Mouse (Mus musculus) macrophage (primary cell): ENCODE data around the gene Asic2. TPM values are rescaled to one million over a fixed set of nuclear protein-coding genes. Genes with fewer than 3 reads are reported as not detected.

Source experiments
- H3K27ac ChIP-seq: fragments of 350-480 bp; formaldehyde crosslinking; 2 replicates; pipeline ENCODE4 v1.9.0; 2021
- H3K36me3 ChIP-seq: fragments of 350-480 bp; formaldehyde crosslinking; 2 replicates; pipeline ENCODE4 v1.9.0; 2021; ENCODE audit errors: inconsistent target
- H3K4me3 ChIP-seq: fragments of 350-480 bp; formaldehyde crosslinking; 2 replicates; pipeline ENCODE4 v1.9.0; 2021; ENCODE audit errors: inconsistent target
- H3K79me2 ChIP-seq: fragments of 350-480 bp; formaldehyde crosslinking; 2 replicates; pipeline ENCODE4 v1.9.0; 2021; ENCODE audit errors: inconsistent target
- WGBS: methylation state at CpG from one replicate; pipeline ENCODE4 v1.1.7; 2026; ENCODE audit warnings: inconsistent platforms; ENCODE audit not compliant: missing documents; 5-methylcytosine and 5-hydroxymethylcytosine counted together
- polyA plus RNA-seq: library from polyadenylated mRNA; stranded (reverse); fragments of 250-400 nt; gene quantifications from 3 replicates; pipeline ENCODE4 v1.2.4, GENCODE M21; 2018; ENCODE audit warnings: inconsistent platforms

Asic2 gene
- polyA plus RNA-seq, 1 experiment from 2014 or later, result not detected

DNA sequence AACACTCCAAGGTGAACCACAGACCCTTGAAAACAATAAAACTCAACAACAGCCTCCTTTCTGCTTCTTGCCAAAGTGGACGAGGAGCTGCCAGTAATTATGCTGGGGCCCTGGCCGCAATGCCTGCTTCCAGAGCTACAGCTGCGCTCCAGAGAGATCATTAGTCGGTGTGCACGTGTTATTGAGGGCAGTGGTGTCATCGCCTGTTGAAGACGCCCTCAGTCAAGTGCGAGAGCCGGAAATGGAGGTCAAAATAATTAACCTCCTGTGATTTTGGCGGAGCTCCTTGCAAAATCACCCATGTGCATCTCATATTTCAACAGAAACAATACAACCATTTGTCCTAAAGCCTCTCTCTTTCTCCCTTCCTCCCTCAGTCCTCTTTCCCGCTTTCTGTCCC, 13.9 kb upstream of the Asic2 start:
- no peak overlapping the region for H3K4me3 ChIP-seq
- WGBS, result 85% methylated on average over 10 of the region's 11 CpGs

DNA sequence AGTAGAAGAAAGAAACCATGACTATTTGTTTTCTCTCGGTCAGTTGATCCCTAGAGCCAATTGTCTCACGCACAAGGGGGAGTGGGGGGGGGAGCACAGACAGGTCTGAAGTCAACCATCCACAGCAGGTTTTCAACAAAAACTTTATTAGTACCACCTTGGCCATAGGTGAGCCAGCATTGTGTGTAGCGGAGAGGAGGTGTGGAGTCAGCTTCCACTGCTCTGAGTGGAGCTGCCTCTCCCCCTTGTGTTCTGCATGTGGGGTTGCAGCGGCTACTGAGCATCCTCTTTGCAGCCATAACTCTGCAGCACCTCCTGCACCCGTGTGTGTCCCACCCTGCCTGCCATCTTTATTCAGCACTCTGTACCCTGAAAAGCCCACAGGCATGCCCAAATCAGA, 6.3 kb upstream of the Asic2 start:
- H3K79me2 ChIP-seq, result no peaks in the 10 kb centered on the region
- no peak overlapping the region for H3K4me3 ChIP-seq
- WGBS, result 66% methylated on average over 5 of the region's 5 CpGs
- no peaks in the 10 kb centered on the region for H3K36me3 ChIP-seq
- no peak overlapping the region for H3K27ac ChIP-seq

More for the DNA sequence above, 13.9 kb upstream of the Asic2 start:
- Histone ChIP-seq H3K36me3 (no peaks in the 10 kb centered on the region), H3K79me2 (no peaks in the 10 kb centered on the region), H3K27ac (no peak overlapping the region)

DNA sequence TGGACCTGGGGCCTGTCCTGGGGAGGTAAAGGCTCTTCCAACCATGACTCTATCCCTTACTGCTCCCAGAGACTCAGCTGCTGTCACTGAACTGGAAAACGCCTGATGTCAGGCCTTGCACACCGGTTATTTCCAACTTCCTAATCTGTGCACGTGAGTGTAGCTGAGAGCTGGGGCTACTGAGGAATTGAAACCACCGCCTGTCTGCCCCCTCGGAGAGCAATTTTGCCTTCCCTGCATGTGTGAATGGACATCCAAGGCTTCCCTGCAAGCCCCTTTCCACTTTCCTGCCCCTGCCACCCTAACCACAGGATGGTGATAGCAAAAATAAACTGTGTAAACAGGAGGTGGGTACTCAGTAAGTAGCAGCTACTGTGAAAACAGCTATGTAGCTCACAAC, 5.4 kb upstream of the Asic2 start:
- no peak overlapping the region for H3K4me3 ChIP-seq
- H3K36me3 ChIP-seq, result no peaks in the 10 kb centered on the region
- H3K27ac ChIP-seq, result peak overlapping the region; percentile 19; the same call in 1 of the 2 replicates
- 7% methylated on average over 5 of the region's 5 CpGs for WGBS
- H3K79me2 ChIP-seq, result no peaks in the 10 kb centered on the region

- no peak overlapping the region for H3K27ac ChIP-seq
- H3K79me2 ChIP-seq, result no peaks in the 10 kb centered on the region
- 83% methylated on average over 3 of the region's 3 CpGs for WGBS
- no peak overlapping the region for H3K4me3 ChIP-seq
- H3K36me3 ChIP-seq, result no peaks in the 10 kb centered on the region
Measured at GRCm38 (mm10) chr11:81972044-81972443, 3.8 kb upstream of the Asic2 start.

GRCm38 (mm10) chr11:81966626-81967289, 1.5 kb downstream of the Asic2 start:
- H3K4me3 ChIP-seq, result no peak overlapping the region
- no peaks in the 10 kb centered on the region for H3K79me2 ChIP-seq
- WGBS, result 27% methylated on average over 13 of the region's 15 CpGs
- H3K27ac ChIP-seq, result no peak overlapping the region
- H3K36me3 ChIP-seq, result no peaks in the 10 kb centered on the region

DNA sequence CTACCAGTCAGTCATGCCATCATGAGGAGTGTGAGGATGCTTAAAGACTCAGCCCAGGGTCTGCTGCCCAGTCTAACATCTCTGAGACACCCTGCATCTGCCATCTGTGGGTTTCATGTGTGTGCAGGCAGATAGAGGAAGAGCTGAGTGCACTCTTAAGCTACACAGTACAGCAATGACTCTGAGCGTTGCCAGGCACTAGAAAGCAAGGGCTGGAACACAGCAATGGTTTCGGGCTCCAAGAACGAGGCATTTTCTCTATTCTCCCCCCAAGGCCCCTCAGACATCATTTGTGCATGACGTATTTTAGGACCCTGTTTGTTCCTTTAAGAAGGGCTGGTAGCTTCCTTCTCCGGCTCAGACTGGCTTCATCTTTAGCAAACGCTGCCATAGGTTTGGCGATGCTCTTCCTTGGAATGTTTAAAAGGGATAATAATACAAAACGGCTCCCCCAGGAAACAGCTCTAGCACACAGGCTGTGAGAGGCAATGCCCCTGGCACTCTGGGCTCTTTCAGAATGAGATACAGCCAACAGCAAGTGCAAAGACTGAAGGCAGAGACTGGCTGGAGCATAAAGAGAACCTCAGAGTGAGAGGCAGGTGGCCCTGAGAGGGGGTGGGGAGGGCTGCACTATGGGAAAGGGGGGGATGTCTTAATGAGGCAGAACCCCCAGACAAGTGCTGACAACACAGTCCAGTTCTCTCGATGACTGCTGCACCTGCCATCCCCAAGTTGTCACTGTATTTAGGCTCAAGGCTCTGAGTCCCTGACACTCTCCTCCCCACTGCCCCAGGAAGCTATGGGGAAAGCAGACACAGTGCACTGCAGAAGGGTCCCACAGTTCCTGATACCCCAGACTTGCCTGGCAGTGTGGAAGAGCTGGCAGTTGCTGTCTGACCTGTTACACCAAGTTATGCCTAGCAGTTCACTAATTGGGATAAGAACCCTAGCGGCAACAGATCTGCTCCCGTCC, 2.3 kb downstream of the Asic2 start:
- 73% methylated on average over 11 of the region's 11 CpGs for WGBS
- Histone ChIP-seq H3K27ac (no peak overlapping the region), H3K36me3 (no peaks in the 10 kb centered on the region), H3K4me3 (no peak overlapping the region), H3K79me2 (no peaks in the 10 kb centered on the region)

DNA sequence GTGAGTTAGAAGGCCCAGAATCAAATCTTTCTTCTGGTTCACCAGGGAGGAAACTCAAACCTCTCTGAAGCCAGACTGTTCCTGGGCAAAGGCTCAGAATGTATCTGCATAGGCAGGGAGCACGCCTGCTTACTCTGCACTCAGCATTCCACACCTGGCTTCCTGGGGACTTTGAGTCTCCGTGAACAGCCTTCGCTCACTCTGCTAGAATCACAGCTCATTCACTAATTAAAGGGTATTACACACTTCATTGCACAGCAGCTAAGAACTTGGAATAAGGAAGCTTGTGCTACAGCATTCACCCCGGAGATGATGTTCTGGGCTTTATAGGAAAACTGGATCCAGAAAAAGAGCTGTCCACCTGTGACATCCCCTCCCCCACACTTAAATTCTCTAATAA, 3.7 kb downstream of the Asic2 start:
- no peak overlapping the region for H3K27ac ChIP-seq
- WGBS, result 93% methylated on average over 4 of the region's 4 CpGs

GRCm38 (mm10) chr11:81954398-81954797, 13.9 kb downstream of the Asic2 start:
- H3K4me3 ChIP-seq, result no peak overlapping the region
- no peaks in the 10 kb centered on the region for H3K79me2 ChIP-seq
- no peaks in the 10 kb centered on the region for H3K36me3 ChIP-seq
- peak overlapping the region; percentile 19 for H3K27ac ChIP-seq
- 13% methylated on average over 4 of the region's 4 CpGs for WGBS

More for the DNA sequence above, 3.7 kb downstream of the Asic2 start:
- H3K79me2 ChIP-seq, result no peaks in the 10 kb centered on the region
- H3K36me3 ChIP-seq, result no peaks in the 10 kb centered on the region
- H3K4me3 ChIP-seq, result no peak overlapping the region

DNA sequence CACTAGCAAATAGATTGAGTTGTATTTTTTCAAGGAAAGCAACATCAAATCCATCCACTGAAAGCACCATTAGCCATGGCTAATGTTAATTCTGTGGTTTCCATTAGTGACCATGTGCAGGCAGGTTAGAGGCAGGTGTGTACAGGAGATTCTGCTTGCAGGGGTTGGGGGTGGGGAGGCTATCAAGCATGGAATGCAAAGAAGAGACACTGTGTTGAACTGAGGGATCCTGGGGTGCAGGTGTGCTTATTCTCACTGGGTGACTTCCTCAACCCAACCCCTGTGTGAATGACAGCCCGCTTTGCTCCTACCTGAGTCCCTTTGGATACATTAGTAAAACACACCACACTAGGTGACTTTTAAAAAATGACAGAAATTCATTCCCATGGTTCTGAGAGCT, 20.2 kb downstream of the Asic2 start:
- Histone ChIP-seq H3K27ac (no peak overlapping the region), H3K36me3 (no peaks in the 10 kb centered on the region), H3K4me3 (no peak overlapping the region), H3K79me2 (no peaks in the 10 kb centered on the region)
- 88% methylated on average over 1 of the region's 1 CpGs for WGBS

- Histone ChIP-seq H3K4me3 (no peak overlapping the region), H3K27ac (no peak overlapping the region), H3K79me2 (no peaks in the 10 kb centered on the region), H3K36me3 (no peaks in the 10 kb centered on the region)
- WGBS, result no CpG with 5 or more reads among the region's 1 CpGs
Measured at GRCm38 (mm10) chr11:81942167-81942566, 26.1 kb downstream of the Asic2 start.

- H3K4me3 ChIP-seq, result no peak overlapping the region
- no peaks in the 10 kb centered on the region for H3K79me2 ChIP-seq
- 0 out of 2 replicates have a peak overlapping the region, but pooled peaks have one; percentile 22 for H3K27ac ChIP-seq
- no peaks in the 10 kb centered on the region for H3K36me3 ChIP-seq
- 29% methylated on average over 1 of the region's 1 CpGs for WGBS
Measured at GRCm38 (mm10) chr11:81940988-81941387, 27.3 kb downstream of the Asic2 start.

GRCm38 (mm10) chr11:81937516-81937915, 30.7 kb downstream of the Asic2 start:
- Histone ChIP-seq H3K4me3 (no peak overlapping the region), H3K36me3 (no peaks in the 10 kb centered on the region), H3K27ac (no peak overlapping the region), H3K79me2 (no peaks in the 10 kb centered on the region)
- WGBS, result 83% methylated on average over 1 of the region's 1 CpGs

- Histone ChIP-seq H3K79me2 (no peaks in the 10 kb centered on the region), H3K4me3 (no peak overlapping the region), H3K27ac (no peak overlapping the region), H3K36me3 (no peaks in the 10 kb centered on the region)
Measured at GRCm38 (mm10) chr11:81926393-81926792, 41.9 kb downstream of the Asic2 start.

DNA sequence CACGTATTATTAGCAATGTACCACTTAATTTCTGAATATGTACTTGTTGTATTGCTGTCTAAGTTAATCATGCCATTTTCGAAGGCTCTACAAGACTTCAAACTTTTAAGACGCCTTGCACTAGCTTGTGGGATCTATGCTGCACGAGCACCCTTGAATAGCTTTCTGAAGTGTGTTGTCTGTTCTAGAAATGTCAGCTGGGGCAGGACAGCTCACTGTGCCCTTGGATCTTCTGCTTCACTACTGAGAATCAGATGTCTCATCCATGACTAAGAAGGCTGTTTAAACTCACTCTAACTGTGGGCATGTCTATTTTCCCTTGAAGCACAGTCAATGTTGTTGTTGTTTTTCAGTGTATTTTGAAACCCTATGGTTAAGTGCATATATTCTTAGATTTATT, 44.6 kb downstream of the Asic2 start:
- WGBS, result 86% methylated on average over 4 of the region's 4 CpGs

GRCm38 (mm10) chr11:81923096-81923495, 45.2 kb downstream of the Asic2 start:
- no peaks in the 10 kb centered on the region for H3K79me2 ChIP-seq
- H3K36me3 ChIP-seq, result no peaks in the 10 kb centered on the region
- H3K27ac ChIP-seq, result no peak overlapping the region
- H3K4me3 ChIP-seq, result no peak overlapping the region
- WGBS, result 79% methylated on average over 2 of the region's 2 CpGs

More for the DNA sequence above, 44.6 kb downstream of the Asic2 start:
- Histone ChIP-seq H3K79me2 (no peaks in the 10 kb centered on the region), H3K27ac (no peak overlapping the region), H3K4me3 (no peak overlapping the region), H3K36me3 (no peaks in the 10 kb centered on the region)
